Mouse (Mus musculus) kidney, adult 18-20 months (tissue): Measurements from ENCODE around the gene Itsn2.
"Not testable (repeated sequence)": the region's sequence is repeated elsewhere in the genome, so short reads cannot be mapped to it uniquely, and the experiment has no call there.

Experiments used
- DNase-seq: peaks from one replicate; pipeline ENCODE4 v3.0.0; 2021

The Itsn2 gene

DNA sequence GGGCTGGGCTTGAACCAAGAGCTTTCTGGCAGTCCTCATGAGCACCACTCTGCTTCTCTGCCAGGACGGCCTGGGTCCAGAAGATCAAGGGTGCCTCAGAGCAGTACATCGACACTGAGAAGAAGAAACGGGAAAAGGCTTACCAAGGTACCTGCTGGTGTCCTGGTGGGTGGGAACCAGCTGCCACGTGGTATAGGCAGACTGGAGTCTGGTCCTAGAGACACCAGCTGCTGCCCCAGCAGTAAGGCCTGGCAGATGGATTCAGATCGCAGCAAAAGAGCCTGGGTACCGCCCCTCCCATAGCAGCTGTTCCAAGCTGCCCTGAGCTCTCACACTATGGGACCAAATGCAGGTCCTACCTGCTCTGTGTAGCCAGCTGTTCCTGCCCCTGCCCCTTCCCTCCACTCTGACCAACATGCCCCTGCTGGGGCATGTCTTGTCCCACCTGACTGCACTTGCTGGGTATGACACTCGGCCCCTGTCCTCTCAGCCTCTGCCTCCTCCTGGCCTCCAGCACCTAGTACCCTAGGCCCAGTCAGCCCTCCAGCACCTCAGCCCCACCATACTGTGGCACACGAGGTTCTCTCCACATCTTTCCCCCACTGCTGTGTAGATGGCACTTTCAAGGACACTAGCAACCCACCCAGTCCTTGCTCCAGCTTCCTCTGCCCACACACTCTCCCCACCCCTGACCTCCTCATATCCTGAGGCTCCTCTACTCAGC lies 116.6 kb downstream of the Itsn2 start:
- no peak for DNase-seq

DNA sequence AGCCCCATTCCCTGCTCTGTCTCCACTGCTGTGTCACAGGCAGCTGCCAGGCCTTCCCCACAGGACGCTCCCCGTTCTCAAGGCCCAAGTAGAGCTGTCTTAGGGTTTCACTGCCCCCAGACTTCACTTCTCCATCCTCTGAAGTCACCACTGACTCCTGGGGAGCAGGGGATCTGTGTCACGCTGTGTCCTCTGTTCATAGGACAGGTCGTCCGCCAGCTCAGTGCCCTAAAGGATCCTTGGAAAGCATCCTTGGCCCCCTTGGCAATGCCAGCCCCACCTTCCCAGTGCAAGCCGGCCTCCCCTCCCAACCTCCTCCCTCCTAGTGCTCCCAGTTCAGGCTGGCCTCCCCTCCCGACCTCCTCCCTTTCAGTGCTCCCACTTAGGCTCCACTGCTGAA lies 117.5 kb downstream of the Itsn2 start:
- no peak for DNase-seq

DNA sequence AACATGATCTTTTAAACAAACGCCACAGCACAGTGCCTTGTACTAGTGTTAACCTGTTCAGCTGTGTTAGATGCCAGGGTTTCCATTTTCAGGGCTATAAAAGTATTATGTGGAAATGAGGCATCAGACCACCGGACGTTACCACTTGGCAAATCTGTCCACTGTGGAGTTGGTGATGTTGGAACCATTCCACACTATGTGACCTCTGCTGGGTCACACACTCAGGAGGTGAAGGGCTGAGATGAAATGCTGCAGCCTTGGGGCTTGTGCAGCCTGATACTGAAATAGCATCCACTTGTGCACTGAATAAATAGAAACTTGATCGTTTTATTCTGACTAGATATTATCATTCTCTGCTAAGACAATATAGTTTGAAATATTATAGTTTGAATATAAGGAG lies 120.9 kb downstream of the Itsn2 start:
- DNase-seq, result no peak

DNA sequence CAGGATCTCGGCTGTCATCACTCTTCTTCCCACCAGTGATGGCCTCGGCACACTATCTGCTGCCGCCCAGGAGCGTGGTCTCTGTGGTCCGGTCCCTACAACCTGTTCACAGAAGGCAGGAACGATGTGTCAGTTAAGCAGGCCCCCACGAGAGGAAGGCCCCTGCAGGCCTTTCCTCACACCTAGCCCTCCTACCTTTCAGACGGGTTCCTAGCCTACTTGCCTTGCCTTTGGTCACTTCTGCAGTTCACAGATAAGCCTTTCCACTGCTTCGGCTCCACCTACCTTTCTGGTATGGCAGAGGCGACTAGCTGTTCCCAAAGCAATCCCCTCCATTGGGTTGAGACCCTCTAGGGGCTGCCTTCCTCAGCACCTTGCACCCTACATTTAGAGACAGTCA lies 123.2 kb downstream of the Itsn2 start:
- DNase-seq, result no peak

DNA sequence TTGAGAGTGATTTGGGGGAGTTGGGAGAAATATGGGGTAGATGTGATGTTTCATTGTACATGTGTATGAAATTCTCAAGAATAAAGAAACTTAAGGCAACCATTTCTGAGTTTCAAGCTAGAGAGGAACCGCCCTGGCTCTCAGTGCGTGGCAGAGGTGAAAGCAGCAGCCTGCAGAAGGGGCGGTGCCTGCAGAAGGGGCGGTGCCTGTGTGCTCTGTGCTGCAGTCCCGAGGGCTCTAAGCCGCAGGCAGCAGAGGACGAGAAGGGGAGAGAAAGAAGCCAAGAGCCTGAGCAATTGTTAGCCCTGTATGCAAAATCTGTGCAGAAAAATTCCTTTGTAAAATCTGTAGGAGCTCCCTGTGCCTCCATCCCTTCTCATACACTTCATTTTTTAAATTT lies 125.0 kb downstream of the Itsn2 start:
- no peak for DNase-seq

DNA sequence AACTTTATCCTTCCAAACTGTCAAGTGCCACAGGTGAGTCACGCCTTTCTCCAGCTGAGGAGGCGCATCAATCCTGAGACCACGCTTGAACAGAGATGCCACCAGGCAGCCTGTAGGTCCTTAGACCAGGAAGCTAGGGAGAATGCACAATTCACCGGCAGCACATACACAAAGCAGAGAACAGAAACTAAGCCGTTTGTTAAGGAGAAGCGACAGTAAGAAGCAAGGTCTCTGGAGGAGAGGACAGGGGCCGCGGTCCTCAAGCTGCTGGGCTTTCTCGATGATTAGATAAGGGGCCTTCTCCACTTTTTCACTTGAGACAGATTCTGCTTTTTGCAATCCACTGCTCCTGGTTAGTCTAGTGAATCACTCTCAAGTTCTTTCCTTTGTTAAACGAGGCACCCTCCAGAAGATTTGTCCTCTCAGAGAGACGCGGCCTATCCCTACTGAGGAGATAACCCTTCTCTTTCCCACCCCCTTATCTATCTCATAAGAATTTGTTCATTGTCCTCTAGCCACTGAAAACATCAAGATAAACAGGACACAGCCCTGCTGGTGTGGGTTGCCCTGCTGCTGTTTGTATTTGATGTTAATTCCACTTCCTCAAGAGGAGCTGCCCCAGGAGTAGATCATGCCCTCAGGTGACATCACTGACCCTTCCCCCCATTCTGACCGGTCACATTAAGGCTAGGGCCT lies 126.8 kb downstream of the Itsn2 start:
- DNase-seq, result no peak

DNA sequence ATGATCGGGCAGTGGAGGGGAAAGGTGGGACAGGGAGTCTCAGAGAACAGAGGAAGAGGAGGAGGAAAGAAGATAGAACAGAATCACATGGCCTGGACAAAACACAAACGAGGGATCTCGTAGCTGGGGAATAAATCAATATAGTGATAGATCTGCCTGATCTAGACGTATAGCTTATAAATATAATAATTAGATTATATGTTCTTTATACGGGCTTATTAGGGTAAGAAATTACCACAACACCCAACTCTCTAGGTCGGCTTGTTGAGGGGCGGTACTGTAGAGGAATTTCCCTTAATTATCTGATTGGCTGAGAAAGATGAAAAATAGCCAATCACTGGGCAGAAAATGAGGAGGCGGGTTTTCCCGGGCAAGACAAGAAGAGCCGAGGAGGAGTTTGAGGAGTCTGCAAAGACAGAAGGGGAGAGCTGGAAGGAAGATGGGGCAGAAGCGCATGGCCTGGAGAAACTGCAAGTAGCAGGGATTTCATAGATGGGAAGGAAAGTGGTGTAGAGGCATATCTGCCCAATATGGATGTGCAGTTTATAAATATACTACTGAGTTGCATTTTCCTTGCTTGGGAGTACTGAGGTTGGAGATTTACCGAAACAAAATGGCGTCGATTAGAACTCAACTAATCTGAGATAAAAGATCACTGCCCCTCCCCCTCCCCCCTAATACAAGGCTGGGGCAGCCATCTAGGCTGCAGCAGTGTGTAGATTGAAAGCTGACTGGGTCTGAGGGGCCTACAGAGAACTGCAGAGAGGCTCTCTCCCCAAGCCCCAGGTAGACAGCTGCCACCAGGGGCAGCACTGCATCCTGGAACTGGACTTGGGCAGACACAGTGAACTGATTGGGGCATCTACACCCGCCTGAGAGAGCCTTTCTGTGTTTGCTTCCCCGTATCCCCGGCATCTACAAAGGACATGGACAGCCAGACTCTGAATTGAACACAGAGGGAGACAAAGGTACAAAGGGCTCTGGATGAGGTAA lies 127.6 kb downstream of the Itsn2 start:
- no peak for DNase-seq

DNA sequence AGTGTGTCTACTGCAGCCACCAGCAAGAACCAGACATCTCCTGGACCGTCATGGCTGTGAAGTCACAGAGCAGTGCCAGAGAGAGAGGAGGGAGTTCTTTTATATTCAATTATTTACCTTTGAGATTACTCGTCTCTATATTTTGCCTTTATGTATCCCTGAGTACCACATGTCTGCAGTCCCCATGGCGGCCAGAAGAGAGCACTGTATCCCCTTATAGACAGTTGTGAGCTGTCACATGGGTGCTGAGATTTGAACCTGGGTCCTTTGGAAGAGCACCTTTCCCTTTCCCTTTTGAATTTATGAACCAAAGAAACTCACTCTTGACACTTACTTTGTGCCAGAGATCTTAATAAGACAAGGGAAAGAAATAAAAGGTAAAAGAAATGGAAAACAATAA lies 136.7 kb downstream of the Itsn2 start:
- DNase-seq, result no peak

DNA sequence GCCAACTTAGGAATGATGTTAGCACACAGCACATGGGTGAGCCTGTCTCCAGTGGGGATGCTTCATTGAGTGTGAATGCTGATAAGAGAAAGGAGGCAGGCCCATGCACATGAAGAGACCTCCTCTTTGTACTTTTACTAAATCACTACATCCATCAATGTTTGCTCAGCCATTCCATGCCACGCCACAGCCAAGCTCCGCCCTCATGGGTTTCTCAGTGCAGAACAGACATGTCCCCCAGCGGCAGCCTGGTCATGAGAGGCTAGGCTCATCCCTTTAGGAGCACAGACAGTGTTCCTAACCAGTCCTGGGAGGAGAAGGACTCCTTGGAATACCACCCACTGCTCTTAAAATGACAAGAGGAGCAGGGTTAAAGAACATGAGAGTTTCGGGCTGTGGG lies 139.2 kb downstream of the Itsn2 start:
- DNase-seq, result no peak

DNA sequence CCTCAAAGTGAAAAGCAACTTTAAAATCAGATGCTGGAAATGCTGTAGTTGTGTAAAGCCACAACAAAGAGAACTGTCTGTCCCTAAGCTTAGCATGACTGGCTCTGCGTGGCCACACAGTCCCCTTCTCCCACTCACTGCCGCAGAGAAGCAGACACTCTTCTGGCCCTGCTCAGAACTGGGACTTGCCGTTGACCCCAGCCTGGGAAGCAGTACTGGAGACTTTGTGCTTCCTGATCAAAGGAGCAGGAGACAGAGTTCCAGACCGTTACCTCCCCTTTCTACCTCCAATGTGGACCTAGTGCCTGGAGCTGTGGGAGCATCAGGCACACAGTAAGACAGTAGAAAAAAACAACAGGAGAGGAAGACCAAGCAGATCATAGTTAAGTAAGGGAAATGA lies 139.9 kb downstream of the Itsn2 start:
- DNase-seq, result no peak

DNA sequence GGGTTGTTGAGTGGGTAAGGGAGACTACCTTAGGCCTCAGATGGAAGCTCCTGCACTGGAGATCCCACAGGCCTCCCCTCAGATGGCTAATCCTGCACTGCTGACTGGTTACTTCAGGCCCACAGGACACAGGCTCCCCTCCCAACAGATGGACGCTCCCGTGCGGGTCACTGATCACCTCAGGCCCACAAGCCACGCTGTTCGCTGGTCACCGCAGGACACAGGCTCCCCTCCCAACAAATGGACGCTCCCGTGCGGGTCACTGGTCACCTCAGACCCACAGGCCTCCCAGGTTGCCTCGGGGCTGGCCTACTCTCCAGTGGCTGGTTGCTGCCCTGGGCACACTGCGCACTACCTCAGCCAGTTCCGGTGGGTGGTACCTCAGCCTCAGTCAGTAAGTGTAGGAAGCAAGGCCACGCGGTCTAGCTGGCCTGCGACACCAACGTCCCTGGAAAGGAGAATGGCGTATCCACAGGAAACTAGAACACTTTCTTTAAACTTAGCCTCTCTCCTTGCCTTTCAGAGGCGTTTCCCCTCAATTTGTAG lies 145.7 kb downstream of the Itsn2 start, which contains the start of gene Fam228a:
TSS of gene Fam228a (minus strand) at position 400 of the 546 bp plus-strand sequence.
- no peak for DNase-seq

DNA sequence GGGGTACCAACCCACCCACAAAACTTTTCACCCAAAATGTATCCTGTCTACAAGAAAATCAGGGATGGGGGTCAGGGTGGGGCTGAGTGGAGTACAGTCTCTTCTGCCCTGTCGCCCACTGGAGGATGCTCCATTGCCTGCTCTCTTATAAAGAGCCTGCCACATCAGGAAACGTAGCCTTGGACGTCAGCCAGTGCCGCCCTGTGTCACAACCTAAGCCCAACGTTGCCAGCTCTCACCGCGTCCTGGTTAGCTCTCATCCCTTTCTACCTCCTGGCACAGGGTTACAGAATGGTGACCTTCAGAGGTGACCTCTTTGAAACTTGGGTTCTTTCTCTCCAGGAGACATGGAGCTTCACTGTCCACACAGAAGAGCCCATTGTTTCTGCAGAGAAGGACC lies 148.4 kb downstream of the Itsn2 start:
- DNase-seq, result no peak

DNA sequence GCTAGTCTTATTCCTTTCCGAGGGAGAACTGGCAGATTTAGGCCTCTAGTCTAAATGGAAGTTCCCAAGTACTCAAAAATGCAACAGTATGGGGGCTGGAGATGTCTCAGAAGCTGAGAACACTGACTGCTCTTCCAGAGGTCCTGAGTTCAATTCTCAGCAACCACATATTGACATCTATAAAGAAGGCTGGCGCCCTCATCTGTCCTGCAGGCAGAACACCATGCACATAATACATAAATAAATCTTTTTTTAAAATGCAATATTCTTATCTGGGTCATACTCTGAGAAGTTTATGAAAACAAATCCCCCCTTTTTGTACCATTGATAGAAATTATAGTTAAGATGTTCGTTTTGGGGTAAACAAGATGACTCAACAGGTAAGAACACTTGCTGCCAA lies 149.7 kb downstream of the Itsn2 start:
- DNase-seq, result no peak

DNA sequence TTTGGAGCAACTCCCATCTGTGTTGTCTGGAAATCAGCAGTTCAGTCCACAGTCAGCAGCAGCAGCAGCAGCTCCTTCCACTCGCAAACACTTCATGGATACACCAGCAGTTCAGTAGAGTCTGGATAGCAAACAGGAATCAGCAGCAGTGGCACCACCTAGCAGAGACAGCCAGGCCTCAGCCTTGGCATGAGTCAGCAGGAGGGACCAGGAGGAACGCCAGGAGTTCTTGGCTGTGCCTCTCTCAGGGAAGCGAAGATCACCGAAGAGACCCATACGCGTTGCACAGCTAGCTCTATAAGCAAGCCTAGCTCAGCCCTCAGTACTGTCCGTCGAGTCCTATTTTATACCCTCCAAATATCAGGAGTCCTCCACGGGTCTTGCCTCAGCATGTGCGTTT lies 152.0 kb downstream of the Itsn2 start:
- no peak for DNase-seq

DNA sequence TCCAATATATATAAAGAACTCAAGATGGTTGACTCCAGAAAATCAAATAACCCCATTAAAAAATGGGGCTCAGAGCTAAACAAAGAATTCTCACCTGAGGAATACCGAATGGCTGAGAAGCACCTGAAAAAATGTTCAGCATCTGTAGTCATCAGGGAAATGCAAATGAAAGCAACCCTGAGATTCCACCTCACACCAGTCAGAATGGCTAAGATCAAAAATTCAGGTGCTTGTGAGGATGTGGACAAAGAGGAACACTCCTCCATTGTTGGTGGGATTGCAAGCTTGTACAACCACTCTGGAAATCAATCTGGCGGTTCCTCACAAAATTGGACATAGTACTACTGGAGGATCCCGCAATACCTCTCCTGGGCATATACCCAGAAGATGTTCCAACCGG lies 162.0 kb downstream of the Itsn2 start:
- not testable (repeated sequence) for DNase-seq

DNA sequence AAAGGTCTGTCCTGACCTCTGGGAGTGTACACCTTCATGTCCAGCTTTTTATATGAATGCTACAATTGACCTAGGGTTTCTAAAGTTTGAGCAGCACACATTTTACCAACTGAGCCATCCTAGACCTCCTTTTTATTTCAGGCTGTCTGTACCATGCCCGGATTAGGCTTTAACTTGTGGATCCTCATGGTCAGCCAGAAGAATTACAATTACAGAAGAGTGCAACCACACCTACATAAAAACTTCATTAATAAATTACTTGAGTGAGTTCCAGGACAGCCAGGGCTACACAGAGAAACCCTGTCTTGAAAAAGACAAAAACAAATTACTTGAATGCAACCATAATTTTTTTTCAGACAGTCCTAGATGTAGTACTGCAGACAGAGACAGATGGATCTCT lies 164.6 kb downstream of the Itsn2 start:
- DNase-seq, result no peak
